Mouse (Mus musculus): ENCODE results near the gene Lins1. TPM values are rescaled to one million over a fixed set of nuclear protein-coding genes. Genes with fewer than 3 reads are reported as not detected.

The Lins1 gene
- polyA plus RNA-seq (2015; fragmentation: Nextera tagmentation; extraction: Ambion mirVana): 16.1 and 17.8 TPM in 2 replicates

GRCm38 (mm10) chr7:66689620-66690360 lies at the start of gene Lins1:
Gene Lins1, plus strand, starts transcription at chr7:66689889.
- H3K9me3 ChIP-seq (replicated peaks; ENCODE audit: control insufficient read depth, low read length): no peaks in the 10 kb centered on the region
- peak within 1 kb of the TSS; percentile 83 for H3K27ac ChIP-seq (ENCODE audit: low read length)
- ATAC-seq (ENCODE audit: insufficient read depth, low FRiP score): peak; percentile 99
- peak within 1 kb of the TSS; percentile 92 for H3K9ac ChIP-seq (ENCODE audit: low read length)
- peak within 1 kb of the TSS; percentile 70 for H3K4me3 ChIP-seq (replicated peaks; ENCODE audit: low read length)
- H3K27me3 ChIP-seq (ENCODE audit: control insufficient read depth, insufficient read depth, low read length): no peaks in the 10 kb centered on the region
- H3K4me1 ChIP-seq (ENCODE audit: control insufficient read depth, insufficient read depth, low read length): peaks cover 13% of the 10 kb centered on the region
- peak within 1 kb of the TSS; percentile 96 for H3K4me2 ChIP-seq (ENCODE audit: low read depth, low read length)
- WGBS: under 1% methylated on average over 52 of the region's 52 CpGs
- H3K36me3 ChIP-seq (ENCODE audit: control insufficient read depth, insufficient read depth, low read length): no peaks in the 10 kb centered on the region

GRCm38 (mm10) chr7:66645736-66646135 lies 44.0 kb upstream of the Lins1 start:
- H3K9me3 ChIP-seq (replicated peaks; ENCODE audit: control insufficient read depth, low read length): no peaks in the 10 kb centered on the region
- WGBS: 96% methylated on average over 2 of the region's 2 CpGs
- no peak overlapping the region for H3K4me2 ChIP-seq (ENCODE audit: low read depth, low read length)
- no peaks in the 10 kb centered on the region for H3K4me1 ChIP-seq (ENCODE audit: control insufficient read depth, insufficient read depth, low read length)
- H3K36me3 ChIP-seq (ENCODE audit: control insufficient read depth, insufficient read depth, low read length): no peaks in the 10 kb centered on the region
- ATAC-seq (ENCODE audit: insufficient read depth, low FRiP score): no peak
- H3K27ac ChIP-seq (ENCODE audit: low read length): no peak overlapping the region
- no peak overlapping the region for H3K4me3 ChIP-seq (replicated peaks; ENCODE audit: low read length)
- no peaks in the 10 kb centered on the region for H3K27me3 ChIP-seq (ENCODE audit: control insufficient read depth, insufficient read depth, low read length)
- H3K9ac ChIP-seq (ENCODE audit: low read length): no peak overlapping the region

GRCm38 (mm10) chr7:66649181-66649580 lies 40.5 kb upstream of the Lins1 start:
- WGBS: 78% methylated on average over 2 of the region's 2 CpGs
- no peak overlapping the region for H3K27ac ChIP-seq (ENCODE audit: low read length)

GRCm38 (mm10) chr7:66650883-66651282 lies 38.8 kb upstream of the Lins1 start:
- 68% methylated on average over 5 of the region's 5 CpGs for WGBS
- no peak overlapping the region for H3K9ac ChIP-seq (ENCODE audit: low read length)
- no peak overlapping the region for H3K27ac ChIP-seq (ENCODE audit: low read length)
- H3K36me3 ChIP-seq (ENCODE audit: control insufficient read depth, insufficient read depth, low read length): no peaks in the 10 kb centered on the region
- H3K27me3 ChIP-seq (ENCODE audit: control insufficient read depth, insufficient read depth, low read length): no peaks in the 10 kb centered on the region
- no peak overlapping the region for H3K4me3 ChIP-seq (replicated peaks; ENCODE audit: low read length)
- no peak for ATAC-seq (ENCODE audit: insufficient read depth, low FRiP score)
- H3K4me2 ChIP-seq (ENCODE audit: low read depth, low read length): no peak overlapping the region
- H3K4me1 ChIP-seq (ENCODE audit: control insufficient read depth, insufficient read depth, low read length): no peaks in the 10 kb centered on the region
- no peaks in the 10 kb centered on the region for H3K9me3 ChIP-seq (replicated peaks; ENCODE audit: control insufficient read depth, low read length)

More at GRCm38 (mm10) chr7:66649181-66649580, 40.5 kb upstream of the Lins1 start:
- no peaks in the 10 kb centered on the region for H3K36me3 ChIP-seq (ENCODE audit: control insufficient read depth, insufficient read depth, low read length)
- no peak overlapping the region for H3K4me2 ChIP-seq (ENCODE audit: low read depth, low read length)
- no peaks in the 10 kb centered on the region for H3K4me1 ChIP-seq (ENCODE audit: control insufficient read depth, insufficient read depth, low read length)
- no peaks in the 10 kb centered on the region for H3K9me3 ChIP-seq (replicated peaks; ENCODE audit: control insufficient read depth, low read length)
- no peak overlapping the region for H3K9ac ChIP-seq (ENCODE audit: low read length)
- H3K27me3 ChIP-seq (ENCODE audit: control insufficient read depth, insufficient read depth, low read length): no peaks in the 10 kb centered on the region
- no peak overlapping the region for H3K4me3 ChIP-seq (replicated peaks; ENCODE audit: low read length)
- ATAC-seq (ENCODE audit: insufficient read depth, low FRiP score): no peak

GRCm38 (mm10) chr7:66652216-66652615 lies 37.5 kb upstream of the Lins1 start:
- no peak for ATAC-seq (ENCODE audit: insufficient read depth, low FRiP score)
- H3K4me3 ChIP-seq (replicated peaks; ENCODE audit: low read length): no peak overlapping the region
- 80% methylated on average over 4 of the region's 4 CpGs for WGBS
- H3K9ac ChIP-seq (ENCODE audit: low read length): no peak overlapping the region
- H3K27me3 ChIP-seq (ENCODE audit: control insufficient read depth, insufficient read depth, low read length): no peaks in the 10 kb centered on the region
- no peaks in the 10 kb centered on the region for H3K9me3 ChIP-seq (replicated peaks; ENCODE audit: control insufficient read depth, low read length)
- H3K4me2 ChIP-seq (ENCODE audit: low read depth, low read length): no peak overlapping the region
- H3K27ac ChIP-seq (ENCODE audit: low read length): no peak overlapping the region
- no peaks in the 10 kb centered on the region for H3K4me1 ChIP-seq (ENCODE audit: control insufficient read depth, insufficient read depth, low read length)
- no peaks in the 10 kb centered on the region for H3K36me3 ChIP-seq (ENCODE audit: control insufficient read depth, insufficient read depth, low read length)

GRCm38 (mm10) chr7:66653596-66653995 lies 36.1 kb upstream of the Lins1 start:
- Histone ChIP-seq H3K36me3 (ENCODE audit: control insufficient read depth, insufficient read depth, low read length) (no peaks in the 10 kb centered on the region), H3K27me3 (ENCODE audit: control insufficient read depth, insufficient read depth, low read length) (no peaks in the 10 kb centered on the region), H3K4me2 (ENCODE audit: low read depth, low read length) (no peak overlapping the region), H3K4me1 (ENCODE audit: control insufficient read depth, insufficient read depth, low read length) (no peaks in the 10 kb centered on the region), H3K9ac (ENCODE audit: low read length) (no peak overlapping the region), H3K9me3 (replicated peaks; ENCODE audit: control insufficient read depth, low read length) (no peaks in the 10 kb centered on the region), H3K27ac (ENCODE audit: low read length) (peak overlapping the region; percentile 27; the same call in 1 of the 2 replicates), H3K4me3 (replicated peaks; ENCODE audit: low read length) (no peak overlapping the region)
- ATAC-seq (ENCODE audit: insufficient read depth, low FRiP score): no peak
- WGBS: 79% methylated on average over 9 of the region's 9 CpGs

GRCm38 (mm10) chr7:66655471-66655870 lies 34.2 kb upstream of the Lins1 start:
- 0 out of 2 replicates have a peak, but pooled peaks cover 4% of the 10 kb centered on the region for H3K36me3 ChIP-seq (ENCODE audit: control insufficient read depth, insufficient read depth, low read length)
- H3K27ac ChIP-seq (ENCODE audit: low read length): no peak overlapping the region
- no peaks in the 10 kb centered on the region for H3K9me3 ChIP-seq (replicated peaks; ENCODE audit: control insufficient read depth, low read length)
- H3K4me3 ChIP-seq (replicated peaks; ENCODE audit: low read length): no peak overlapping the region
- H3K4me2 ChIP-seq (ENCODE audit: low read depth, low read length): no peak overlapping the region
- no peak for ATAC-seq (ENCODE audit: insufficient read depth, low FRiP score)
- WGBS: 88% methylated on average over 9 of the region's 9 CpGs
- no peaks in the 10 kb centered on the region for H3K27me3 ChIP-seq (ENCODE audit: control insufficient read depth, insufficient read depth, low read length)
- H3K4me1 ChIP-seq (ENCODE audit: control insufficient read depth, insufficient read depth, low read length): no peaks in the 10 kb centered on the region
- no peak overlapping the region for H3K9ac ChIP-seq (ENCODE audit: low read length)

GRCm38 (mm10) chr7:66660291-66660690 lies 29.4 kb upstream of the Lins1 start:
- Histone ChIP-seq H3K4me1 (ENCODE audit: control insufficient read depth, insufficient read depth, low read length) (peaks cover 4% of the 10 kb centered on the region; the same call in 1 of the 2 replicates), H3K27me3 (ENCODE audit: control insufficient read depth, insufficient read depth, low read length) (no peaks in the 10 kb centered on the region), H3K4me2 (ENCODE audit: low read depth, low read length) (no peak overlapping the region), H3K9me3 (replicated peaks; ENCODE audit: control insufficient read depth, low read length) (no peaks in the 10 kb centered on the region), H3K27ac (ENCODE audit: low read length) (no peak overlapping the region), H3K9ac (ENCODE audit: low read length) (no peak overlapping the region), H3K36me3 (ENCODE audit: control insufficient read depth, insufficient read depth, low read length) (0 out of 2 replicates have a peak, but pooled peaks cover 4% of the 10 kb centered on the region), H3K4me3 (replicated peaks; ENCODE audit: low read length) (no peak overlapping the region)
- 63% methylated on average over 7 of the region's 7 CpGs for WGBS
- no peak for ATAC-seq (ENCODE audit: insufficient read depth, low FRiP score)

- no peaks in the 10 kb centered on the region for H3K27me3 ChIP-seq (ENCODE audit: control insufficient read depth, insufficient read depth, low read length)
- H3K9me3 ChIP-seq (replicated peaks; ENCODE audit: control insufficient read depth, low read length): no peaks in the 10 kb centered on the region
- no peak overlapping the region for H3K4me2 ChIP-seq (ENCODE audit: low read depth, low read length)
- WGBS: 79% methylated on average over 8 of the region's 8 CpGs
- H3K4me3 ChIP-seq (replicated peaks; ENCODE audit: low read length): no peak overlapping the region
- H3K9ac ChIP-seq (ENCODE audit: low read length): no peak overlapping the region
- ATAC-seq (ENCODE audit: insufficient read depth, low FRiP score): no peak
- peak overlapping the region; percentile 46; the same call in 1 of the 2 replicates for H3K27ac ChIP-seq (ENCODE audit: low read length)
- H3K36me3 ChIP-seq (ENCODE audit: control insufficient read depth, insufficient read depth, low read length): 0 out of 2 replicates have a peak, but pooled peaks cover 4% of the 10 kb centered on the region
- H3K4me1 ChIP-seq (ENCODE audit: control insufficient read depth, insufficient read depth, low read length): peaks cover 4% of the 10 kb centered on the region; the same call in 1 of the 2 replicates
Measured at GRCm38 (mm10) chr7:66660972-66661371, 28.7 kb upstream of the Lins1 start.
